Mouse (Mus musculus): ENCODE results near the gene Glycam1. TPM values are rescaled to one million over a fixed set of nuclear protein-coding genes. Genes with fewer than 3 reads are reported as not detected.

The Glycam1 gene
- total RNA-seq, 1 experiment from 2014 or later = not detected

DNA sequence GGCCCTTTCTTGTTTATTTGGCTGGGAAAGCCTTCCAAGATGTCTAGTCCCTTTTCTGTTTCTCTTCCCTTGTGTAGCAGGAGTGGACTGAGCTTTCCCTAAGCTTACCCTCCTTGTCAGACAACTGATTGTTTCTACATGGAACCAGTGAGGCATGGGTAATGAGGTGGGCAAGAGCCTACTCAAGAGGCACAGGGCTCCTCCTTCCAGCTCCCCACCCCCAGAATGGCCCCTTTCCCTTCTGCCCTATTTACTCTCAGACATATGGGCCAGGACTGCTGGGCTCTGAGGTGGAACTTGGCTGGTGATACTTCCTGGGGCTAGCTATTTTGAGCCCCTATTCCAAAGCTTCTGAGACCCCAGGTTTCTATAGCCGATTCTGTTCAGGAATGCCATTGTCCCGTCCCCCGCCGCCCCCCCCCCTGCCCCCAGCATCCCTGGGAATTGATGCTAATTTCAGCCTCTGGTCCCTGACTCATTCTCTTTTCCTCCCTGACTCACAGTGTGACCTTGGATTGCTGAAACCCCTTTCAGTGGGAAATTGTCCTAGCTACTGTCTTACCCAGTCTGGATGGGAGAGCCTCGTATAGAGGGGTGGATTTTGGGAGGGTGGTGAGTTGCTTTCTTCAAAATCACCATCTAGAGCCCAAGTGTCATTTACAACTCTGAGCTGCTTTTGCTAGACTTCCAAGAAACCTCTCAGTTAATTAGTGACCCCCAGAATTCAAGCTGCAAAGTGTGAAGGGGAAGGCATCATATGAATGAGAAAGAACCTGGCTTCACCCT, 46.1 kb downstream of the Glycam1 start:
- no peak for DNase-seq

- no peak for DNase-seq
These were observed 50.0 kb downstream of the Glycam1 start for GRCm38 (mm10) chr15:103514914-103515313.

DNA sequence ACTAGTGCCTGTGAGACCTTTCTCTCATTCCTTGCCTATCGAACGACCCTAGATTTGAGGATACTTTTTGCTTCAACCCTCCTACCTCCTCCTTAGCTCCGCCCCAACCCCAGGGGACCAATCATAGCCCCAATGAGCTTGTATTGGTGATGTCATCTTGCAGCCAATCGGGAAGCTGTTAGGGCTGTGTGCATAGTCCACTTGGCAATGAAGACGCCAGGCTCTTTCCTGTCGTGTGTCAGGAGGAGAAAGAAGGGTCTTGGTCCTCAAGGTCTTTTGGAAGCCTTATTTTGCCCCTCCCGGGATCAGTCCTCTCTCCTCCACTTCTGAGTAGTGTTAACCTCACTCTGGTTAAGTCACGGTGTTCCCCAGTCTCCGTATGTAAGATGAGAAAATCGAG, 50.8 kb downstream of the Glycam1 start:
- DNase-seq = peak; percentile 69

GRCm38 (mm10) chr15:103513621-103514031, 51.3 kb downstream of the Glycam1 start:
- no peak for DNase-seq

Other genes starting within 250 kb of the Glycam1 start
- gene Zfp385a, start 225.0 kb downstream of the Glycam1 start, total RNA-seq (2021) = 8.8 and 9.1 TPM in 2 replicates
- gene Itga5, start 198.3 kb downstream of the Glycam1 start, total RNA-seq (2021) = 35.5 and 45.9 TPM in 2 replicates
- not detected in 2 replicates for gene Gtsf1, start 134.6 kb downstream of the Glycam1 start, total RNA-seq (2021)
- gene Gtsf2, start 116.6 kb downstream of the Glycam1 start, total RNA-seq (2021) = not detected in 2 replicates
- gene Nckap1l, start 111.3 kb downstream of the Glycam1 start, total RNA-seq (2021) = 2.5 and 3.0 TPM in 2 replicates
- gene Pde1b, start 62.0 kb downstream of the Glycam1 start, total RNA-seq (2021) = 5.2 and 8.1 TPM in 2 replicates
- 9.2 and 10.1 TPM in 2 replicates for gene Ppp1r1a, start 27.1 kb downstream of the Glycam1 start, total RNA-seq (2021)
- not detected in 2 replicates for gene Mucl1, start 190.4 kb upstream of the Glycam1 start, total RNA-seq (2021)

All from adrenal gland, postnatal 25 days (tissue).